Mouse (Mus musculus): Measurements from ENCODE around the gene Nup85. TPM values are rescaled to one million over a fixed set of nuclear protein-coding genes. Genes with fewer than 3 reads are reported as not detected.

Gene Nup85
- polyA plus RNA-seq, 1 experiment from 2014 or later, result 80.8 TPM

DNA sequence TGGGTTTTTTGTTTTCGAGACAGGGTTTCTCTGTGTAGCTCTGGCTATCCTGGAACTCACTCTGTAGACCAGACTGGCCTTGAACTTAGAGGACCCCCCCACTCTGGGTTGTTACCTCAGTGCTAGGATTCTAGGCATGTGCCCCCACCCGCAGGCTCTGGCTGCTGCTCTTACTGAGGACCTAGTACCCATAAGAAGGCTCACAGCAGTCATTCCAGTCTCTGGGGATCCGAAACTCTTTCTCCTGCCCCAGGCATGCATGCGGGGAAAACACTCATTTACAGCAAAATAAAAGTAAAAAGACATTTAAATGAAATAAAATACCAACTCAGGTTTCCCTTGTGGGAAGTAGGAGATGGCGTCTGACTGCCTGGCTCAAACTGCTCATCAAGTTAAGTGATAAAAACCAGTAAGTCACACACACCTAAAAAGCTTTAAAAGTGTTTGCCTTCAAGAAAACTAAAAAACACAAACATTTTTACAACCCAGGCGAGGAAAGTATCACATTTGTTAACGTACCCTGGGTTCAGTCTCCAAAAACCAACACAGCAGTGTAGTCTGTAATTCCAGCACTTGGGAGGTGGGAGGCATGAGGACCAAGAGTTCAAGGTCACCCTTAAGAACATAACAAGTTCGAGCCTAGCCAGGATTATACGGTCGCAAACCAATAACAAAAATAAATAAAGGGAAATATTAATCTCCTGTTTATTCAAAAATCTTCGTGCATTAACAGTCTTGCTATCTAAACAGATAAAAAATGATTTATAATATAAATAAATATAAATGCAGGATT, 62.8 kb downstream of the Nup85 start:
- no peaks in the 10 kb centered on the region for H3K27me3 ChIP-seq
- H3K9ac ChIP-seq, result peak overlapping the region; percentile 75
- peaks cover 11% of the 10 kb centered on the region for H3K4me1 ChIP-seq (replicated peaks)
- WGBS, result 43% methylated on average over 11 of the region's 11 CpGs
- H3K4me2 ChIP-seq, result peak overlapping the region; percentile 77
- no peak for ATAC-seq (replicated peaks; ENCODE audit: insufficient number of reproducible peaks, insufficient read depth, low FRiP score, low read depth)
- H3K9me3 ChIP-seq (replicated peaks), result no peaks in the 10 kb centered on the region
- peaks cover 16% of the 10 kb centered on the region for H3K36me3 ChIP-seq
- peak overlapping the region; percentile 68 for H3K4me3 ChIP-seq
- peak overlapping the region; percentile 71 for H3K27ac ChIP-seq

DNA sequence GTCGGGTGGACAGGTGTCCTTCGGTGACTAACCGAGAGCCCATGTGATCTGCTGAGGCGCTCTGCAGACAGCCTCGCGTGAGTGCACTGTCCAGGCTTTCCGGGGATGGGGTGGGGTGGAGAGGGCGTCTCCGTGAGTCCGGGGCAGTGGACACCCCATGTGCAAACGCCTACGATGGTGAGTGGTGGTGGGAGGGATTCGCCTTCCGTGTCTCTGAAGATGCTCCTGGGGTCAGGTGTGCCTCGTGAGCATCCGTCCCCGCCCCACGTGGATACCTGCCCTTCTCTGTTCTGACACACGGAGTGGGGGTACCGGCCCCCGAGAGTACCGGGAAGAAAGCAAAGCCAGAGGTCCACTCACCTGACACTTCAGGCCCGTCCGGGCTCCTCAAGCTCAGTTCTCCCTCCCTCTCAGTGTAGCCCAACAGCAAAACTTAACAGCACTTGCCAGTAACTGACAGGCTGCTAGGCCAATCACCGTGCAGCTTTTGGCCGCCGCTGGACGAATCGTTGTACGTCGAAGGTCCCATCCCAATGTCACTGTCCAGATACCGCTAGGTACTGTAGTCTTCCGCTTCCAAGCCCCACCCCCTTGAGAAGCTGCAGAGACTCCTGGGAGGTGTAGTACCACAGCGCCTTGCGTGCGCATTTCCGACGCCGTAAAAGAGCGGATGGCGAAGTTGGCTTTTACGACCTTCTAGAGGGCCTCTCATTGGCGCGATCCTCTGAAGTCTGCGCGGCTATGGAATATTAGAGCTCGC, 63.7 kb downstream of the Nup85 start, which contains the start of gene Slc25a19:
Gene Slc25a19 (minus strand): TSS at position 591 of the 760 bp plus-strand sequence.
- H3K27me3 ChIP-seq, result no peaks in the 10 kb centered on the region
- H3K4me3 ChIP-seq, result peak within 1 kb of the TSS; percentile 68
- WGBS, result under 1% methylated on average over 47 of the region's 47 CpGs
- peaks cover 8% of the 10 kb centered on the region for H3K36me3 ChIP-seq
- peak within 1 kb of the TSS; percentile 75 for H3K9ac ChIP-seq
- no peaks in the 10 kb centered on the region for H3K9me3 ChIP-seq (replicated peaks)
- peak; percentile 99 for ATAC-seq (replicated peaks; ENCODE audit: insufficient number of reproducible peaks, insufficient read depth, low FRiP score, low read depth)
- H3K4me2 ChIP-seq, result peak within 1 kb of the TSS; percentile 77
- peaks cover 11% of the 10 kb centered on the region for H3K4me1 ChIP-seq (replicated peaks)
- peak within 1 kb of the TSS; percentile 71 for H3K27ac ChIP-seq

DNA sequence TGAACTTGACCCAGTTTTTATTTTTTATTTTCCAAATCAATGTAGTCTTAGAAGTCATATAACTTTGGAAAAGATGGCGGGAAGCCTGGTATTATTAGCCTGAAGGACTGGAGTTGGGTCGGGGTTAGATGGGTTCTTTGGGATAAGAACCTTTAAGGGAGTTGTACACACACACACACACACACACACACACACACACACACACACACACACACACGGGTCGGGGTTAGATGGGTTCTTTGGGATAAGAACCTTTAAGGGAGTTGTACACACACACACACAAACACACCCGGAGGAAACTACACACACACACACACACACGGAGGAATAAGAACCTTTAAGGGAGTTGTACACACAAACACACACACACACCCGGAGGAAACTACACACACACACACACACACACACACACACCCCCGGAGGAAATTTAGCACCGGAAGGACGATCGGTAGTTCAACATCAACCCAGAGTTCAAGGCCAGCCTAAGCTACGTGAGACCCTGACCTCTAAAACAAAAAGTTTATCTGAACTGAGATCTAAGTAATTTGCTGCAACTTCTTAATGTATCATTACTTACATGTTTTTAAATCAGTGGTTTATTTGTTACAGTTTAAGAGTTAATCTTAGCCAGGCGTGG, 64.3 kb downstream of the Nup85 start:
- Histone ChIP-seq H3K4me2 (peak overlapping the region; percentile 58), H3K36me3 (peaks cover 2% of the 10 kb centered on the region; the same call in 1 of the 2 replicates), H3K27ac (peak overlapping the region; percentile 41; the same call in 1 of the 2 replicates), H3K27me3 (no peaks in the 10 kb centered on the region), H3K4me3 (peak overlapping the region; percentile 68), H3K9me3 (replicated peaks) (no peaks in the 10 kb centered on the region), H3K9ac (peak overlapping the region; percentile 35), H3K4me1 (replicated peaks) (peaks cover 11% of the 10 kb centered on the region)
- no peak for ATAC-seq (replicated peaks; ENCODE audit: insufficient number of reproducible peaks, insufficient read depth, low FRiP score, low read depth)
- WGBS, result 49% methylated on average over 13 of the region's 13 CpGs

DNA sequence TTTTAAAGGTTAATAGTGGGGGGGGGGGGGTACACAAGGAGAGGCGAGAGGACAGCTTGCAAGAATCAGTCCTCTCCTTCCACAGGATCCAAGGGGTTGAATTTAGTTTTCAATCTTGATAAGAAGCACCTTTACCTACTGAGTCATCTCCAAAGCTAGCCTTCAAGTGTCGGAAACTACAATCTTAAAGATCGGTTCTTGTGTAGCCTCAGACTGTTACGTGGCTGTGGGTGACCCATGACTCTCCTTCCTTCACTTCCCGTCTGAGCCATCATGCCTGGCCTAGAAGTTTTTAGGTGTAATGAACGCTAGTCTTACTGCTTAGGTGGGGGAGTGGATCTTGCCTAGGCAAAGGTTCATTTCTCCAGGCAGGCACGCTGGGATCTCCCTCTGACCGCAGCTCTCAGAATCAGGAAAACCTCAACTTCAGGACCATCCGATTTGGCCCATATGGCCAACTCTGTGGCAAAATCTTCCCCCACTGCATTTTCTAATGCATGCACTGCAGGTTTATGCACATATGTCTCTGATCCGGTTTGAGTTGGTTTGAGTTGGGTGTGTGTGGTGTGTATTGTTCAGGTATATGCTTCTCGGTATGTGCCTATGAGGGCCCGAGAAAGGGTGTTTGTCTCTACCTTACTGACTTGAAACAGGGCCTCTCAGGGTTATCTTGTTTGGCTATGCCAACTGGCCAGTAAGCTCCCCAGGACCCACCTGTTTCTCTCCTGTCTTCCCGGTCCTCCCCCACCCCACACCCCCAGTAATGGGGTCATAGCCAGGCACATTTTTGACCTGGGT, 65.7 kb downstream of the Nup85 start:
- no peak overlapping the region for H3K27ac ChIP-seq
- H3K4me1 ChIP-seq (replicated peaks), result peaks cover 11% of the 10 kb centered on the region
- H3K9ac ChIP-seq, result no peak overlapping the region
- H3K9me3 ChIP-seq (replicated peaks), result no peaks in the 10 kb centered on the region
- WGBS, result 82% methylated on average over 13 of the region's 13 CpGs
- no peak for ATAC-seq (replicated peaks; ENCODE audit: insufficient number of reproducible peaks, insufficient read depth, low FRiP score, low read depth)
- H3K4me3 ChIP-seq, result no peak overlapping the region
- H3K27me3 ChIP-seq, result no peaks in the 10 kb centered on the region
- no peaks in the 10 kb centered on the region for H3K36me3 ChIP-seq
- no peak overlapping the region for H3K4me2 ChIP-seq

DNA sequence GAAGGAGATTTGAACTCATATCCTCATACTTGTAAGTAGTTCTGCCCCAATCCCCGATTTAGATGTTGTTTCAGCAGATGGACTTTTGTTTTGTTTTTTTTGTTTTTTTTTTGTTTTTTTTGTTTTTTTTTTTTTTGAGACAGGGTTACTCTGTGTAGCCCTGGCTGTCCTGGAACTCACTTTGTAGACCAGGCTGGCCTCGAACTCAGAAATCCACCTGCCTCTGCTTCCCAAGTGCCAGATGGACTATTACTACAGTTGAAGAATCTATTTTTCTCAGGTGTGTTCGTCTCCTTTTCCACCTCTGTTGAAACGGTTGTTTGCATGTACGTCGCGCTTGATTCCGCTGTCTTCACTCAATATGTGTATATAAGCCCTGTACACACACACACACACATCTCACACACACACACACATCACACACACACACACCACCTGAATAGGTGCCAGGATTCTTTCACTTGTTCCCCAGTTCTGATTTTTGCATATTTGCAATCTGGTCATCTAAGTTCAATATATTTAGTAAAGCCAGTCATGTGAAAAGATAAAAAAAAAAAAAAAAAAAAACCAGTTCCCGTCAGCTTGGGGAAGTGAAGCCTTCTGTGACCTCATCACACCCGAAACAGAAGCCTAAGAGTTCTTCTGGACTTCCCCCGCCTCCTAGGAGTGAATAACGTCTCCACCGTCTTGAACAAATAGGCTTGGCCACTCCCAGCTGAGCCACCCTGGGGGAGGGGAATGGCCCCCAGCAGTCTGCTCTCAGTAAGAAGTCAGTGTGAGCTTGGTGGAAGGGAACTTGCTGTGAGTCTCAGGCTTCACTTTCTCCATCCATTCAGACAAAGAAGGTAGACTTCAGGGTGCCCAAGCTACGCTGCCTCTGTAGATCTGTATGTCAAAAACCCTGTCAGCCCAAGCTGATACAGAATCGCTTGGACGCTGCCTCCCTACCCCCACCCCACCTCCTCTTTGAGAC, 66.6 kb downstream of the Nup85 start:
- Histone ChIP-seq H3K9ac (no peak overlapping the region), H3K36me3 (no peaks in the 10 kb centered on the region), H3K9me3 (replicated peaks) (no peaks in the 10 kb centered on the region), H3K4me1 (replicated peaks) (peaks cover 11% of the 10 kb centered on the region), H3K4me2 (peak overlapping the region; percentile 3; the same call in 1 of the 2 replicates), H3K27me3 (no peaks in the 10 kb centered on the region), H3K4me3 (no peak overlapping the region), H3K27ac (no peak overlapping the region)
- 47% methylated on average over 16 of the region's 16 CpGs for WGBS
- no peak for ATAC-seq (replicated peaks; ENCODE audit: insufficient number of reproducible peaks, insufficient read depth, low FRiP score, low read depth)

DNA sequence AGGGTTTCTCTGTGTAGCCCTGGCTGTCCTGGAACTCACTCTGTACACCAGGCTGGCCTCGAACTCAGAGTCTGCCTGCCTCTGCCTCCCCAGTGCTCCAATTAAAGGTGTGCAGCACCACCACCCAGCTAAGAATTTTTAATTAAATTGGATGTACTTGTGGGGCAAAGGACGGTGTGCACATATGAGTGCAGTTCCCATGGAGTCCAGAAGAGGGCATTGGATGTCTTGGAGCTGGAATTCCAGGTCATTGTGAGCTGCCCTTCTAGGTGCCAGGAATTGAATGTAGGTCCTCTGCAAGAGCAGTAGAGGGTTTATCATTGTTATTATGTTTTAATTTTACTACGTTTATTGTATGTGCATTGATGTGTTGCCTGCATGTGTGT, 67.3 kb downstream of the Nup85 start:
- H3K36me3 ChIP-seq, result no peaks in the 10 kb centered on the region
- H3K9ac ChIP-seq, result no peak overlapping the region
- peaks cover 11% of the 10 kb centered on the region for H3K4me1 ChIP-seq (replicated peaks)
- no peak for ATAC-seq (replicated peaks; ENCODE audit: insufficient number of reproducible peaks, insufficient read depth, low FRiP score, low read depth)
- no peaks in the 10 kb centered on the region for H3K9me3 ChIP-seq (replicated peaks)
- WGBS, result 21% methylated on average over 3 of the region's 3 CpGs
- no peaks in the 10 kb centered on the region for H3K27me3 ChIP-seq
- H3K4me3 ChIP-seq, result no peak overlapping the region
- H3K4me2 ChIP-seq, result peak overlapping the region; percentile 3; the same call in 1 of the 2 replicates
- H3K27ac ChIP-seq, result no peak overlapping the region

DNA sequence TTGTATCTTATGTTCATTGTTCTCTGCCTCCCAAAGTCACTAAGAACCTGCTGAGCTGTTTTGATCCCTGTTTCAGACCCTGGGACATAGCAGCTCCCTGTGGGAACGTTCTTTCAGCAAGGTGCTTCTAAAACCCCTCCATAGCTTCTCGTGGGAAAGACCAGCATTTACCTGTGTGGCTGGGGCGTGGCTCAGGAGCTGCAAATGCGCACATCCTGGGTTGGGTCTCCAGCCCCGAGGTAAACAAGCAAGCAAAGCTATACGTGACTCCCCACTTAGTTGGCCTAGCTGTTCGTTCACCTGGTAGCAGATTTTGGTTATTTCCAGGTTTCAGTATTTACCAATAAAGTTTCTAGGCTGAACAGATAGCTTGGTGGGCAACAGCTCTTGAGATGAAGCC, 68.0 kb downstream of the Nup85 start:
- Histone ChIP-seq H3K4me1 (replicated peaks) (peaks cover 6% of the 10 kb centered on the region), H3K9me3 (replicated peaks) (no peaks in the 10 kb centered on the region), H3K36me3 (no peaks in the 10 kb centered on the region), H3K27ac (no peak overlapping the region), H3K9ac (no peak overlapping the region), H3K4me3 (no peak overlapping the region), H3K4me2 (no peak overlapping the region), H3K27me3 (no peaks in the 10 kb centered on the region)
- WGBS, result 65% methylated on average over 7 of the region's 7 CpGs
- ATAC-seq (replicated peaks; ENCODE audit: insufficient number of reproducible peaks, insufficient read depth, low FRiP score, low read depth), result no peak

DNA sequence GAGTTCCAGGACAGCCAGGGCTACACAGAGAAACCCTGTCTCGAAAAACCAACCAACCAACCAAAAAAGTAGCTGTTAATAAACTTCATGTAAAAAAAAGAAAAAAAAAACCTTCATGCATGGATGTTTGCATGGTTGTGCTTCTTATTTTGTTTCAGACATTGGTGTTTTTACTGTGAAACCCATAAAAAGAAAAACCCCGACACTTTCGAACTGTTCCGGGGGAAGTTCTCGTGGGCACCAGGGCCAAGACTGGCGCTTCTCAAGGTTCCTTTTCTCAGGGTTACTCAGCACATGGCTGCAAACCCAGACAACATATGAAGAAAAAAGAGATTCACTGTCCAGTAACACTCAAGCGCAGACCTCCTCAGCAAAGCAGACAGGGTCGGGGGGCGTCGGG, 68.6 kb downstream of the Nup85 start:
- Histone ChIP-seq H3K4me1 (replicated peaks) (peaks cover 2% of the 10 kb centered on the region; the same call in 1 of the 2 replicates), H3K9ac (no peak overlapping the region), H3K27me3 (no peaks in the 10 kb centered on the region), H3K4me2 (no peak overlapping the region), H3K36me3 (no peaks in the 10 kb centered on the region), H3K27ac (no peak overlapping the region), H3K9me3 (replicated peaks) (no peaks in the 10 kb centered on the region), H3K4me3 (no peak overlapping the region)
- no peak for ATAC-seq (replicated peaks; ENCODE audit: insufficient number of reproducible peaks, insufficient read depth, low FRiP score, low read depth)
- WGBS, result 82% methylated on average over 10 of the region's 10 CpGs

All from heart, embryonic 15.5 days (tissue).